Mouse (Mus musculus): Measurements from ENCODE around the gene Atp2b2.
A peak's percentile ranks its signal among the peaks of the same experiment; 100 is the strongest.

The Atp2b2 gene

GRCm38 (mm10) chr6:114042332-114042731 is at the start of gene Atp2b2:
Gene Atp2b2, minus strand, starts transcription at chr6:114042613.
- DNase-seq (ENCODE audit: low read depth, low spot score): no peak
- no peaks in the 10 kb centered on the region for H3K36me3 ChIP-seq (ENCODE audit: control insufficient read depth, insufficient read depth, low read length, poor library complexity, severe bottlenecking)
- no peaks in the 10 kb centered on the region; the same call in none of the 2 replicates for H3K27me3 ChIP-seq (ENCODE audit: control insufficient read depth, insufficient read depth, low read length, poor library complexity, severe bottlenecking)

- Histone ChIP-seq H3K27me3 (ENCODE audit: control insufficient read depth, insufficient read depth, low read length, poor library complexity, severe bottlenecking) (no peaks in the 10 kb centered on the region), H3K36me3 (ENCODE audit: control insufficient read depth, insufficient read depth, low read length, poor library complexity, severe bottlenecking) (no peaks in the 10 kb centered on the region)
- peak; percentile 64 for DNase-seq (ENCODE audit: low read depth, low spot score)
These were observed 47.2 kb upstream of the Atp2b2 start for GRCm38 (mm10) chr6:114089626-114090025.

GRCm38 (mm10) chr6:114087106-114087505 is 44.7 kb upstream of the Atp2b2 start:
- no peaks in the 10 kb centered on the region for H3K36me3 ChIP-seq (ENCODE audit: control insufficient read depth, insufficient read depth, low read length, poor library complexity, severe bottlenecking)
- H3K27me3 ChIP-seq (ENCODE audit: control insufficient read depth, insufficient read depth, low read length, poor library complexity, severe bottlenecking): no peaks in the 10 kb centered on the region
- peak; percentile 13 for DNase-seq (ENCODE audit: low read depth, low spot score)

- H3K27me3 ChIP-seq (ENCODE audit: control insufficient read depth, insufficient read depth, low read length, poor library complexity, severe bottlenecking): no peaks in the 10 kb centered on the region
- H3K36me3 ChIP-seq (ENCODE audit: control insufficient read depth, insufficient read depth, low read length, poor library complexity, severe bottlenecking): no peaks in the 10 kb centered on the region
- DNase-seq (ENCODE audit: low read depth, low spot score): no peak
These were observed 36.1 kb upstream of the Atp2b2 start for GRCm38 (mm10) chr6:114078556-114078955.

GRCm38 (mm10) chr6:114076560-114076959 is 34.1 kb upstream of the Atp2b2 start:
- H3K27me3 ChIP-seq (ENCODE audit: control insufficient read depth, insufficient read depth, low read length, poor library complexity, severe bottlenecking): no peaks in the 10 kb centered on the region
- DNase-seq (ENCODE audit: low read depth, low spot score): no peak
- H3K36me3 ChIP-seq (ENCODE audit: control insufficient read depth, insufficient read depth, low read length, poor library complexity, severe bottlenecking): no peaks in the 10 kb centered on the region

GRCm38 (mm10) chr6:114076061-114076460 is 33.6 kb upstream of the Atp2b2 start:
- Histone ChIP-seq H3K36me3 (ENCODE audit: control insufficient read depth, insufficient read depth, low read length, poor library complexity, severe bottlenecking) (no peaks in the 10 kb centered on the region), H3K27me3 (ENCODE audit: control insufficient read depth, insufficient read depth, low read length, poor library complexity, severe bottlenecking) (no peaks in the 10 kb centered on the region)
- no peak for DNase-seq (ENCODE audit: low read depth, low spot score)

GRCm38 (mm10) chr6:114074929-114075328 is 32.5 kb upstream of the Atp2b2 start:
- Histone ChIP-seq H3K36me3 (ENCODE audit: control insufficient read depth, insufficient read depth, low read length, poor library complexity, severe bottlenecking) (no peaks in the 10 kb centered on the region), H3K27me3 (ENCODE audit: control insufficient read depth, insufficient read depth, low read length, poor library complexity, severe bottlenecking) (no peaks in the 10 kb centered on the region)
- no peak for DNase-seq (ENCODE audit: low read depth, low spot score)

GRCm38 (mm10) chr6:114074256-114074655 is 31.8 kb upstream of the Atp2b2 start:
- no peaks in the 10 kb centered on the region for H3K36me3 ChIP-seq (ENCODE audit: control insufficient read depth, insufficient read depth, low read length, poor library complexity, severe bottlenecking)
- no peak for DNase-seq (ENCODE audit: low read depth, low spot score)
- no peaks in the 10 kb centered on the region for H3K27me3 ChIP-seq (ENCODE audit: control insufficient read depth, insufficient read depth, low read length, poor library complexity, severe bottlenecking)

- H3K27me3 ChIP-seq (ENCODE audit: control insufficient read depth, insufficient read depth, low read length, poor library complexity, severe bottlenecking): no peaks in the 10 kb centered on the region
- no peaks in the 10 kb centered on the region for H3K36me3 ChIP-seq (ENCODE audit: control insufficient read depth, insufficient read depth, low read length, poor library complexity, severe bottlenecking)
- peak; percentile 48 for DNase-seq (ENCODE audit: low read depth, low spot score)
These were observed 29.2 kb upstream of the Atp2b2 start for GRCm38 (mm10) chr6:114071564-114071963.

- Histone ChIP-seq H3K27me3 (ENCODE audit: control insufficient read depth, insufficient read depth, low read length, poor library complexity, severe bottlenecking) (no peaks in the 10 kb centered on the region), H3K36me3 (ENCODE audit: control insufficient read depth, insufficient read depth, low read length, poor library complexity, severe bottlenecking) (no peaks in the 10 kb centered on the region)
- DNase-seq (ENCODE audit: low read depth, low spot score): no peak
These were observed 20.7 kb upstream of the Atp2b2 start for GRCm38 (mm10) chr6:114063100-114063499.

- no peaks in the 10 kb centered on the region for H3K27me3 ChIP-seq (ENCODE audit: control insufficient read depth, insufficient read depth, low read length, poor library complexity, severe bottlenecking)
- no peaks in the 10 kb centered on the region for H3K36me3 ChIP-seq (ENCODE audit: control insufficient read depth, insufficient read depth, low read length, poor library complexity, severe bottlenecking)
- no peak for DNase-seq (ENCODE audit: low read depth, low spot score)
These were observed 20.3 kb upstream of the Atp2b2 start for GRCm38 (mm10) chr6:114062688-114063087.

- H3K36me3 ChIP-seq (ENCODE audit: control insufficient read depth, insufficient read depth, low read length, poor library complexity, severe bottlenecking): no peaks in the 10 kb centered on the region
- DNase-seq (ENCODE audit: low read depth, low spot score): no peak
- no peaks in the 10 kb centered on the region for H3K27me3 ChIP-seq (ENCODE audit: control insufficient read depth, insufficient read depth, low read length, poor library complexity, severe bottlenecking)
These were observed 16.8 kb upstream of the Atp2b2 start for GRCm38 (mm10) chr6:114059206-114059605.

- DNase-seq (ENCODE audit: low read depth, low spot score): no peak
- H3K27me3 ChIP-seq (ENCODE audit: control insufficient read depth, insufficient read depth, low read length, poor library complexity, severe bottlenecking): no peaks in the 10 kb centered on the region
These were observed 15.8 kb upstream of the Atp2b2 start for GRCm38 (mm10) chr6:114058030-114058808.

GRCm38 (mm10) chr6:114055311-114055710 is 12.9 kb upstream of the Atp2b2 start:
- Histone ChIP-seq H3K36me3 (ENCODE audit: control insufficient read depth, insufficient read depth, low read length, poor library complexity, severe bottlenecking) (no peaks in the 10 kb centered on the region), H3K27me3 (ENCODE audit: control insufficient read depth, insufficient read depth, low read length, poor library complexity, severe bottlenecking) (no peaks in the 10 kb centered on the region)
- no peak for DNase-seq (ENCODE audit: low read depth, low spot score)

More at GRCm38 (mm10) chr6:114058030-114058808, 15.8 kb upstream of the Atp2b2 start:
- no peaks in the 10 kb centered on the region for H3K36me3 ChIP-seq (ENCODE audit: control insufficient read depth, insufficient read depth, low read length, poor library complexity, severe bottlenecking)

- no peaks in the 10 kb centered on the region; the same call in 1 of the 2 replicates for H3K27me3 ChIP-seq (ENCODE audit: control insufficient read depth, insufficient read depth, low read length, poor library complexity, severe bottlenecking)
- no peaks in the 10 kb centered on the region for H3K36me3 ChIP-seq (ENCODE audit: control insufficient read depth, insufficient read depth, low read length, poor library complexity, severe bottlenecking)
These were observed 2.5 kb upstream of the Atp2b2 start for GRCm38 (mm10) chr6:114044962-114045361.

GRCm38 (mm10) chr6:114042836-114043235 is 423 bp upstream of the Atp2b2 start:
- Histone ChIP-seq H3K36me3 (ENCODE audit: control insufficient read depth, insufficient read depth, low read length, poor library complexity, severe bottlenecking) (no peaks in the 10 kb centered on the region), H3K27me3 (ENCODE audit: control insufficient read depth, insufficient read depth, low read length, poor library complexity, severe bottlenecking) (no peaks in the 10 kb centered on the region; the same call in none of the 2 replicates)
- no peak for DNase-seq (ENCODE audit: low read depth, low spot score)

More at GRCm38 (mm10) chr6:114044962-114045361, 2.5 kb upstream of the Atp2b2 start:
- no peak for DNase-seq (ENCODE audit: low read depth, low spot score)
